Mouse (Mus musculus) megakaryocyte, adult 5-6 weeks (primary cell): ENCODE results near the gene Erc2. TPM values are rescaled to one million over a fixed set of nuclear protein-coding genes. Genes with fewer than 3 reads are reported as not detected.

Experiments used
- ATAC-seq: 2 replicates; pipeline ENCODE4 v1.8.0; 2016; ENCODE audit warnings: mild to moderate bottlenecking, inconsistent platforms; ENCODE audit not compliant: poor library complexity, severe bottlenecking
- total RNA-seq, 2 experiments: library from RNA; stranded (forward) in 1 of 2; stranded (reverse) in 1 of 2; fragments of 153-499, 151-499 nt in 1 of 2; fragments of 221-1000, 200-1000 nt in 1 of 2; gene quantifications; 2 replicates each; pipeline versions ENCODE4 v1.2.3 to v1.2.4; 2015 to 2017

Erc2 gene
- total RNA-seq, 2 experiments from 2014 or later = 0.04 TPM; not detected in 1

GRCm38 (mm10) chr14:27759069-27759628, 136.9 kb downstream of the Erc2 start:
- no peak for ATAC-seq

DNA sequence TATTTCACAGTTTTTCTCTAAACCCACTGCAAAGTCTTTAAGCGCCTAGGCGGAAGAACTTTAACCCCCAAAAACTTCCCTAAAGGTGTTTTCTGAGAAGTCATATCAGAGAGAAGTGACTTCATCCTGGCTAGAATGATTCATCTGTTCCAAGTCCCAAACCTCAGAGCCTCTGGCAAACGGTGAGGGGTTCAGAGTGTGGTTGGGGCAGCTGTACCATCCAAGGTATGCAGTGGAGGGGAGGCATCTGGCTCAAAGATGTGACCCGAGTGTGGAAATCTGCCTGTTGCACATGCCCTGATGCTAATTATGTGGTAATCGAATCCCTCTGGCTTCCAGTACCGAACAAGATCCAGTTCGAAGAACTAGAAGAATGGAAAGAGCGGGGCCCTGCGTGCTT, 137.8 kb downstream of the Erc2 start:
- ATAC-seq = no peak

- ATAC-seq = no peak
Measured at GRCm38 (mm10) chr14:27775367-27775766, 153.1 kb downstream of the Erc2 start.

GRCm38 (mm10) chr14:27778503-27778902, 156.3 kb downstream of the Erc2 start:
- no peak for ATAC-seq

DNA sequence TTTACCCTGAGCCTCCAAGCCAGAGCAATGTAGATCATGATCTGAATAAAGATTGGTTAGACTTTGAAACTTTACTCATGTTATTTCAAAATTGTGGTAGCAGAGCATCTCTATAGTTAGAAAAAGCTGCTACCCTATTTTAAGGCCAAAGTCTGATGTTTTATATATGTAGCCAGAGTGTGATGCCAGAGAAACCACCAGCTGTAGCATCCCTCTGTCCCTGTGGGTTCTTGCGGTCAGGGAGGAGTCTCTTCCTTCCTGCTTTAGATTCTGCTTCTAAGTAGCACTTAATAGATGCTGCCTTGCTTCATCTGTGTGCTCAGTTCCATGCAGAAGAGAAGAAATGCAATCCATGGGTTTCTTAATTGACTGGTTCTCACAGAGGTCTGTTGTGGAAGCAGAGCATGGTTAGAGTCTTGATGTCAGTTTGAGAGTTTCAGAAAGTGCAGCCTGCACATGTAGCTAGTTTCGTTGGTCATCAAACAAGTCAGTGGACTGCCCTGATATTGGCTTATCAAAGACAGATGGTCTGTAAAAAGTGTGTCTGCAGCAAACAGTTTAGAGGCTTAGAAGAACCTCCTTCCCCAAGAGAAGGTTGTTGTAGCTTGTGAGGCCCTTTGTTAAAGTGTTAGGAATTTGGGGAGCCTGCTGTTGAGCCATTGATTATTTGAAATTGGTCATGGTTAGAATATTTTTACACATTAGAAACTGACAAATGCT, 156.9 kb downstream of the Erc2 start:
- no peak for ATAC-seq

DNA sequence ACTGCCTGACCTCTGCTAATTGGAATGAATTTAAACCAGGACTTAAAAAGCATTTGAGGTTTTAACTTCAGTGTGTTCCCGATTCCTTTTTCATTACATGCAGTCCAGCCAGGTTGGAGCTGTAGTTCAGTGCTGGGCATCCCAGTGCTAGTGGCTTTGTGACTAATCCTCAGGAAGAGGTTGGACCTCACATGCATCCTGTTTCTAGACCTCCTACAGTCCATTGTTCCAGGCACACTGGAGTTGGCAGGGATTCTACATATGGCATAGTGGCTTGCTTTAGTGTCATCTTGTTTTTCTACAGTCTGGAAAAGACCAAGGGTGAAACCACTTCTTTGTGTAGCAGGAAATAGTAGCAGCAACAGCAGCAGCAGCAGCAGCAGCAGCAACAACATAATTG, 159.0 kb downstream of the Erc2 start:
- ATAC-seq = no peak

- ATAC-seq = no peak
Measured at GRCm38 (mm10) chr14:27784826-27785225, 162.6 kb downstream of the Erc2 start.

GRCm38 (mm10) chr14:27785562-27785961, 163.3 kb downstream of the Erc2 start:
- no peak for ATAC-seq

DNA sequence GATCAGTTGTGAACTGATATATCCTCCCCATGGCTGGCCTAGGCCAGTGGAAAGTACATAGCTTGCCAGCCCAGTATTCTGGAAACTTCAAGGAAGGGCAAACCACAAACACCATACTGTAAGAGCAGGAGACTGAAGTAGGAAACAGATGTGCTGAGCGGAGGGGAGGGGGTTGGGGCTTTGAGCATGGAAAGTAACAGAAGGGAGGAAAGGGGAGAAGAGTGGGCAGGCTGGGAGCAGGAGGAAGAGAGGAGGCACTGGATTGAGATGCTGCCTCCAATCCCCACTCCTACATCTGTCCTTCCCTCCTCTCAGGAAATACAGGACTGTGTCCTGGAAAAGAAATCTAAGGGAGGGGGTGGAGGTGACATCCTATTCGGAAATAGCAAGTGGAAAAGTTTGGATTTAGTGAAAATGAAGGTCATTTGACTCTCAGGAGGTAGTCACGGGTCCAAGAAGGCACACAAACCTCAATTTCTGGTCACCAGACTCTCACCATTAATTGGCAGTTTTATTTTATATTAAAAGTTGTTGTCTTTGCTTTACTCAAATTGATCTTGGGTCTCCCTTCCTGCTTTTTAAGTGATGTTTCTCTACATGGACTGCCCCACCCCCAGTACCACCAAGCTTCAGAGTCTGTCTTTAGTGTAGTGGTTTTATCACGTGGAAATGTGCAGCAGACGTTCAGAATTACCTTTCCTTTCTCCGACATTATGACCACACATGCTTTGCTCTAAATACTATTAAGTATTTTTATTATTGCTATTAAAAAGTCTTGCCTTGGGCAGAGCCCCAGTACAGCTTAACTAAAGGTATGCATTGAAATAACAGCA, 167.1 kb downstream of the Erc2 start:
- ATAC-seq = no peak

GRCm38 (mm10) chr14:27798184-27798934, 176.1 kb downstream of the Erc2 start:
- no peak for ATAC-seq

DNA sequence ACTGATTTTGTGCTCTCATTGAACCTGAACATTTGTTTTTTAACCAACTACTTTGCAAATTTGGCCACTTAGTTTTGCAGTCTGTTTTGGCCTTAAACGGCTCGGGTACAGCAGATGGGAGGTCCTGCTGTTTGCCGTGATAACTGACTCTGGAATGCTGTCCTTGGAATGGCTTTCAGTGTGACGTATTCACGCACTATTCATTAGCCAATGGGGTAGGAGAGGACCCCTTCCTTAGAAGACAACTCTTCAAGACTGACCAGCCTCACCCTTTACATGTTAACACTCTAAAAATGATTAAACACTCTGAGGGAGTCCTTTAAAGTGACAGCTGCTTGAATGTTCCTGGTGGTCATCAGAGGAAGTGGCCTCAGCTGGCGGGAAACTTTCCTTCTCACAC, 178.5 kb downstream of the Erc2 start:
- no peak for ATAC-seq

GRCm38 (mm10) chr14:27803961-27804360, 181.7 kb downstream of the Erc2 start:
- peak; percentile 95 for ATAC-seq

- no peak for ATAC-seq
Measured at GRCm38 (mm10) chr14:27805064-27805463, 182.8 kb downstream of the Erc2 start.

- peak; percentile 53; the same call in 1 of the 2 replicates for ATAC-seq
Measured at GRCm38 (mm10) chr14:27808080-27808479, 185.9 kb downstream of the Erc2 start.

- ATAC-seq = no peak
Measured at GRCm38 (mm10) chr14:27808523-27809114, 186.4 kb downstream of the Erc2 start.

DNA sequence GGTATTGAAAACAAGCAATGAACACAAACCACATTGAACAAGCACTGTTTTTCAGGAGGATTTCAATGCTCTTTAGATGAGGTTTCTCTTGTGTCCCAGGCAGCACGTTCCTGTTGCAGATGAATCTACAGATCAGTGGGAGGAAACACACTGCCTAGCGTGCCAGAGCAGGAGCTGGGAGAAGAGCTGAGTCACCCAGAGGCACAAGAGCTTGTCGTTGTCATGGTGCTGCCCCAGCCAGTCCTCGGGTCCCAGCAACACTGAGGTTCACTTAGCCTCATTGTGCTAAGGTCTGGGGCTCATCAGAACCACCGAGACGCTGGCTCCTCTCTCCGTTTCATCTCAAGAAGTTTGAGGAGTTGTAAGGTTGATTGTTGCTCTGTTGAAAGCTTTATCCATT, 188.6 kb downstream of the Erc2 start:
- ATAC-seq = no peak

GRCm38 (mm10) chr14:27811649-27812048, 189.4 kb downstream of the Erc2 start:
- ATAC-seq = no peak

- ATAC-seq = no peak
Measured at GRCm38 (mm10) chr14:27815739-27816138, 193.5 kb downstream of the Erc2 start.

- no peak for ATAC-seq
Measured at GRCm38 (mm10) chr14:27818986-27819385, 196.8 kb downstream of the Erc2 start.

- no peak for ATAC-seq
Measured at GRCm38 (mm10) chr14:27821801-27822200, 199.6 kb downstream of the Erc2 start.

DNA sequence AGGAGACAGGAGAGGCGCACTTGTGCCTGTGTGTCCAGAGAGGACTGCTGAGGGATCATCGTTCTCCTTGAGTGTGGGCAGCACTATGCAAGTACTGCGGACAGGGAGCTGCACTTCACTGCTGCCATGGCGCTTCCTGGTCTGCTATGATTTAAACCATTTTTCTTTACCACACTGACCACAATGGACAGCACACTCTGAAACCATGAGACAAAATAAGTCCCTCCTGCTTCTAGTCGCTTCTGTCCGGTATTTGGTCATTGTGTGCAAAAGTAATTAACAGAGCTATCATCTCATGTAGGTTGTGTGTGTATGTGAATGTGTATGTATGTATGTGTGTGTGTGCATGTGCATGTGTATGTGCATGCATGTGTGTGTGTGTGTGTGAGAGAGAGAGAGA, 200.3 kb downstream of the Erc2 start:
- ATAC-seq = no peak
